Mouse (Mus musculus): ENCODE measurements at regions not wholly inside any gene's neighbourhood (a gene's known extent, or its start where the extent isn't known, plus 50 kb on each side); places are given as distances from the start of the nearest gene placed in this dataset.

- TF ChIP-seq CTCF (IDR thresholded peaks at IDR 0.05; ENCODE audit: borderline replicate concordance, insufficient read depth, low read length) (no peak), POLR2A (IDR thresholded peaks at IDR 0.05; ENCODE audit: low read depth, low read length) (no peak)
Observed at GRCm38 (mm10) chr13:32555064-32555463, 216.5 kb upstream of the Gmds start.
